Comparison of ENCODE assay signal across 19 mouse cellular contexts in the genomic region with DNA sequence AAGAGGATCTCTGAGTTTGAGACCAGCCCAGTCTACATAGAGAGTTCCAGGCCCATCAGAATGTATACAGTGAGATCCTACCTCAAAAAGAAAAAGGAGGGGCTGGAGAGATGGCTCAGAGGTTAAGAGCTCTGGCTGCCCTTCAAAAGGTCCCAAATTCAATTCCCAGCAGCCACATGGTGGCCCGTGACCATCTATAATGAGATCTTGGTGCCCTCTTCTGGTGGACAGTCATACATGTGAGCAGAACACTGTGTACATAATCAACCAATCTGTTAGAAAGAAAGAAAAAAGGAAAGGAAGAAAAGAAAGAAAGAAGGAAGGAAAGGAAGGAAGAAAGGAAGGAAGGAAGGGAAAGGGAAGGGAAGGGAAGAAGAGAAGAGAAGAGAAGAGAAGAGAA. TPM values are rescaled to one million over a fixed set of nuclear protein-coding genes. Genes with fewer than 3 reads are reported as not detected.
DNase-seq lines count a peak whose midpoint lies in the region; ATAC-seq and TF ChIP-seq lines count a peak whose summit lies in the region.
"Had no signal": no experiment of that assay in that cellular context is flagged by ENCODE, and none has a peak within 500 bp of the region (broad histone marks: within the 10 kb centered on the region; RNA-seq: fewer than 3 reads in every experiment).

No protein-coding gene starts in this region.

- peaks cover 19% of the 10 kb centered on the region for H3K27me3 ChIP-seq in forebrain, postnatal 0 days (ENCODE audit: insufficient read depth, low read length)
- H3K27me3 ChIP-seq in forebrain, embryonic 14.5 days (replicated peaks; ENCODE audit: control insufficient read depth, insufficient read depth, low read length), result peaks cover 17% of the 10 kb centered on the region
- H3K27me3 ChIP-seq: intestine, embryonic 15.5 days; liver, embryonic 15.5 days had no signal

- WGBS in forebrain, postnatal 0 days, result 67% methylated on average over 1 of the region's 1 CpGs
- WGBS in forebrain, embryonic 14.5 days, result 71% methylated on average over 1 of the region's 1 CpGs

- no peaks in the 10 kb centered on the region for H3K9me3 ChIP-seq in forebrain, postnatal 0 days (ENCODE audit: low read length)
- H3K9me3 ChIP-seq in forebrain, embryonic 14.5 days (replicated peaks; ENCODE audit: control insufficient read depth, low read length), result no peaks in the 10 kb centered on the region
- H3K9me3 ChIP-seq: heart, embryonic 13.5 days; intestine, embryonic 15.5 days; liver, embryonic 15.5 days had no signal

- H3K4me2 ChIP-seq in forebrain, postnatal 0 days (ENCODE audit: low read depth), result no peak overlapping the region
- H3K4me2 ChIP-seq in forebrain, embryonic 14.5 days (ENCODE audit: low read length), result no peak overlapping the region
- H3K4me2 ChIP-seq: heart, embryonic 13.5 days; intestine, embryonic 15.5 days; liver, embryonic 15.5 days had no signal

- H3K4me3 ChIP-seq in forebrain, postnatal 0 days (ENCODE audit: low read depth, low read length), result no peak overlapping the region
- no peak overlapping the region for H3K4me3 ChIP-seq in forebrain, embryonic 14.5 days (ENCODE audit: low read depth, low read length)
- H3K4me3 ChIP-seq in left cerebral cortex, adult 2 months, result no peak overlapping the region
- H3K4me3 ChIP-seq: heart, embryonic 13.5 days; intestine, embryonic 15.5 days; liver, embryonic 15.5 days had no signal

- H3K4me1 ChIP-seq in forebrain, postnatal 0 days (ENCODE audit: insufficient read depth), result no peaks in the 10 kb centered on the region; the same call in 1 of the 2 replicates
- peaks cover 5% of the 10 kb centered on the region; the same call in 1 of the 2 replicates for H3K4me1 ChIP-seq in forebrain, embryonic 14.5 days (ENCODE audit: control insufficient read depth, insufficient read depth, low read length)

- no peak overlapping the region for H3K9ac ChIP-seq in forebrain, postnatal 0 days
- H3K9ac ChIP-seq in forebrain, embryonic 14.5 days (ENCODE audit: low read length), result no peak overlapping the region
- H3K9ac ChIP-seq: heart, embryonic 13.5 days; intestine, embryonic 15.5 days; liver, embryonic 15.5 days had no signal

- no peak for DNase-seq in forebrain, postnatal 0 days
- no peak for DNase-seq in forebrain, embryonic 14.5 days (ENCODE audit: low spot score)
- DNase-seq in left cerebral cortex, adult 2 months (ENCODE audit: extremely low spot score in 1 of 2, low spot score in 2 of 2), result no peak
- DNase-seq in left cerebral cortex, postnatal 14 days (ENCODE audit: low spot score in 2 of 2), result no peak
- peak; percentile 62 for DNase-seq in 416B (ENCODE audit: low read depth)
- DNase-seq in induced T-regulatory cell, adult 2 months (ENCODE audit: low read depth), result peak; percentile 53
- DNase-seq in layer of hippocampus, adult 11-12 months (ENCODE audit: low spot score), result no peak
- DNase-seq in spleen, postnatal 36 days (ENCODE audit: low spot score in 2 of 2), result no peak
- DNase-seq: B cell, adult 2 months; cerebellum, adult 2 months; gastrocnemius, postnatal 25 days; layer of hippocampus, adult 9-11 months; left cerebral cortex, postnatal 4 days; right cerebral cortex, postnatal 25 days; thymus, adult 2 months had no signal

- intact Hi-C loops in left cerebral cortex, adult 2 months (cut with DNase I), result loop anchor here (2.0 kb wide), 1 partner anchor 91 kb away; no protein-coding TSS in a partner anchor
- intact Hi-C loops in left cerebral cortex, postnatal 14 days (cut with DNase I), result no loop called here

- no peaks in the 10 kb centered on the region for H3K36me3 ChIP-seq in forebrain, postnatal 0 days (ENCODE audit: insufficient read depth)
- no peaks in the 10 kb centered on the region for H3K36me3 ChIP-seq in forebrain, embryonic 14.5 days (ENCODE audit: control insufficient read depth, insufficient read depth, low read length)

- H3K27ac ChIP-seq in forebrain, postnatal 0 days (ENCODE audit: low read depth, low read length), result no peak overlapping the region
- no peak overlapping the region for H3K27ac ChIP-seq in forebrain, embryonic 14.5 days (ENCODE audit: low read depth, low read length)
- H3K27ac ChIP-seq in left cerebral cortex, adult 2 months, result no peak overlapping the region
- H3K27ac ChIP-seq: heart, embryonic 13.5 days; intestine, embryonic 15.5 days; liver, embryonic 15.5 days had no signal

- no peak for ATAC-seq in forebrain, postnatal 0 days
- no peak for ATAC-seq in forebrain, embryonic 14.5 days
- ATAC-seq: intestine, embryonic 15.5 days had no signal

- TF ChIP-seq CTCF in forebrain, postnatal 0 days (IDR thresholded peaks at IDR 0.05; ENCODE audit: low read depth), result peak; percentile 14; the same call in 1 of the 2 replicates
- TF ChIP-seq CTCF in left cerebral cortex, adult 2 months (IDR thresholded peaks at IDR 0.05), result peak; percentile 30

RNA-seq across cellular contexts. Expression of a gene that starts 14.5 kb away (rescaled TPM):
- total RNA-seq in forebrain, postnatal 0 days (2014; rRNA removed), result 0.15 and 1.00 TPM in 2 replicates
- polyA plus RNA-seq in forebrain, postnatal 0 days (2015; fragmentation: Nextera tagmentation; extraction: Ambion mirVana), result 0.16 TPM in 2 replicates
- 0.16 TPM in 1 of 2 replicates, not detected in the other for polyA plus RNA-seq in forebrain, embryonic 14.5 days (2014; fragmentation: Nextera tagmentation; extraction: Ambion mirVana)
- total RNA-seq in left cerebral cortex, adult 2 months (2021), result under 1 TPM; 0.30 to 0.34 TPM
- total RNA-seq in left cerebral cortex, postnatal 14 days (2021), result under 1 TPM; 0.13 to 0.30 TPM
- total RNA-seq: gastrocnemius, postnatal 25 days; left cerebral cortex, postnatal 4 days; megakaryocyte-erythroid progenitor cell, adult 5-6 weeks had no signal

RNA-seq across cellular contexts. Expression of a gene that starts 17.0 kb away (rescaled TPM):
- 6.8 and 12.1 TPM in 2 replicates for total RNA-seq in forebrain, postnatal 0 days (2014; rRNA removed)
- polyA plus RNA-seq in forebrain, postnatal 0 days (2015; fragmentation: Nextera tagmentation; extraction: Ambion mirVana), result 13.2 and 13.6 TPM in 2 replicates
- 14.2 and 16.2 TPM in 2 replicates for polyA plus RNA-seq in forebrain, embryonic 14.5 days (2014; fragmentation: Nextera tagmentation; extraction: Ambion mirVana)
- 10 to 100 TPM; 10.8 to 11.1 TPM for total RNA-seq in left cerebral cortex, adult 2 months (2021)
- total RNA-seq in left cerebral cortex, postnatal 14 days (2021), result 10 to 100 TPM; 11.5 to 12.3 TPM

RNA-seq across cellular contexts. Expression of a gene that starts 45.7 kb away (rescaled TPM):
- total RNA-seq in forebrain, postnatal 0 days (2014; rRNA removed), result 0.67 and 1.2 TPM in 2 replicates
- polyA plus RNA-seq in forebrain, postnatal 0 days (2015; fragmentation: Nextera tagmentation; extraction: Ambion mirVana), result 1.0 and 1.5 TPM in 2 replicates
- 0.29 and 0.37 TPM in 2 replicates for polyA plus RNA-seq in forebrain, embryonic 14.5 days (2014; fragmentation: Nextera tagmentation; extraction: Ambion mirVana)
- total RNA-seq in left cerebral cortex, adult 2 months (2021), result 1 to 10 TPM; 2.5 to 2.7 TPM
- total RNA-seq in left cerebral cortex, postnatal 14 days (2021), result 1 to 10 TPM; 2.9 TPM

RNA-seq across cellular contexts. Expression of a gene that starts 52.4 kb away (rescaled TPM):
- total RNA-seq in forebrain, postnatal 0 days (2014; rRNA removed), result 14.9 and 19.9 TPM in 2 replicates
- 11.4 and 14.8 TPM in 2 replicates for polyA plus RNA-seq in forebrain, postnatal 0 days (2015; fragmentation: Nextera tagmentation; extraction: Ambion mirVana)
- 10.8 and 12.9 TPM in 2 replicates for polyA plus RNA-seq in forebrain, embryonic 14.5 days (2014; fragmentation: Nextera tagmentation; extraction: Ambion mirVana)
- 1 to 10 TPM; 7.9 to 9.1 TPM for total RNA-seq in left cerebral cortex, adult 2 months (2021)
- 1 to 10 TPM; 8.8 to 9.3 TPM for total RNA-seq in left cerebral cortex, postnatal 14 days (2021)

Comparison
In these comparisons a context has a peak if more than half of its experiments do, and no peak if none do; other contexts are left out.
1. DNase-seq: peak in 416B (single experiment) and induced T-regulatory cell, adult 2 months (single experiment); none in forebrain, postnatal 0 days (single experiment), forebrain, embryonic 14.5 days (single experiment), left cerebral cortex, adult 2 months (0 of 2), left cerebral cortex, postnatal 14 days (0 of 2), layer of hippocampus, adult 11-12 months (single experiment) and spleen, postnatal 36 days (0 of 2).